Mouse (Mus musculus): ENCODE results near the gene Ces1f.

DNA sequence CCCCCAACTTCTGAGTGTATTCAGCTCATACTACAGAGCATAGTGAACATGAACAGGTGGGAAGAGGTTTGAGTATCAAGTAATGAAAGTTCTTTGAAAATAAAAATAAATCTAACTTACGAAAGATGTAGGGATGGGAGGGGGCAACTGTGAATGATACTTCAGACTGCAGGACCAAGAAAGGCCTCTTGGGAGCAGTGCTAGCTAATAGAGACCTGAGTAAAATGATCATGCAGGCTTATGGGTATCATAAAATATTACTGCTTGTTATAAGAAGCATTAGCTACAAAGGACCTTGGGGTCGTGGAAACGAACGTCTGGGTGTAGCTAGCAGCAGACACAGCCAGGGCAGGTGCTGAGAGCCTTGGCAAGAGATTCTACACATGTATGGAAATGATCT, 61.7 kb downstream of the Ces1f start:
- no peak for TF ChIP-seq CTCF (IDR thresholded peaks at IDR 0.05; ENCODE audit: borderline replicate concordance, control insufficient read depth, extremely low read depth, insufficient read depth, low read length, poor library complexity)
- no peak for TF ChIP-seq POLR2A (IDR thresholded peaks at IDR 0.05; ENCODE audit: control insufficient read depth, extremely low read depth, insufficient read depth, low read length, poor library complexity)

Data from thymus, adult 2 months (tissue).